Mouse (Mus musculus) small intestine, adult 2 months (tissue): ENCODE measurements around the gene Zswim1. TPM values are rescaled to one million over a fixed set of nuclear protein-coding genes. Genes with fewer than 3 reads are reported as not detected.

Source experiments
- H3K27ac ChIP-seq: fragments of 200-500 bp; 2 replicates; pipeline ENCODE4 v1.5.1; 2012; ENCODE audit warnings: low read depth, low read length, control low read depth, inconsistent platforms; ENCODE audit not compliant: insufficient read depth
- H3K27me3 ChIP-seq: fragments of 200-500 bp; 2 replicates; pipeline ENCODE4 v1.6.1; 2012; ENCODE audit warnings: mild to moderate bottlenecking, moderate library complexity, low read length, inconsistent platforms; ENCODE audit not compliant: control insufficient read depth, insufficient read depth
- H3K36me3 ChIP-seq: fragments of 200-500 bp; 2 replicates; pipeline ENCODE4 v1.6.1; 2012; ENCODE audit warnings: mild to moderate bottlenecking, low read length, control low read depth, inconsistent platforms; ENCODE audit not compliant: control insufficient read depth, insufficient read depth
- H3K4me1 ChIP-seq: fragments of 200-500 bp; 2 replicates; pipeline ENCODE4 v1.6.1; 2012; ENCODE audit warnings: low read length, inconsistent platforms, mixed read lengths; ENCODE audit not compliant: control insufficient read depth, insufficient read depth, insufficient read length
- H3K4me3 ChIP-seq: fragments of 200-500 bp; 2 replicates; pipeline ENCODE4 v1.5.1; 2012; ENCODE audit warnings: low read depth, mild to moderate bottlenecking, control low read depth, inconsistent platforms, low read length, moderate library complexity
- CTCF ChIP-seq: fragments of 200-500 bp; IDR thresholded peaks from 2 replicates; pipeline ENCODE4 v1.5.1; 2012; ENCODE audit warnings: low read depth, mild to moderate bottlenecking, control low read depth, inconsistent platforms, low read length, moderate library complexity, mixed read lengths; ENCODE audit not compliant: insufficient replicate concordance, insufficient read length; ENCODE audit errors: extremely low read depth
- POLR2A ChIP-seq: fragments of 200-500 bp; IDR thresholded peaks from 2 replicates; pipeline ENCODE4 v1.6.1; 2012; ENCODE audit warnings: low read depth, mild to moderate bottlenecking, control low read depth, inconsistent platforms, low read length, moderate library complexity
- WGBS: fragments of 180-500 bp; shearing (Covaris S2); methylation state at CpG from one replicate; pipeline ENCODE4 v1.1.7; 2018; 5-methylcytosine and 5-hydroxymethylcytosine counted together
- polyA plus RNA-seq: library from polyadenylated mRNA; depleted of rRNA; stranded (reverse); fragments of >200 nt; gene quantifications from 2 replicates; pipeline ENCODE4 v1.2.3, GENCODE M21; 2012

The Zswim1 gene
- polyA plus RNA-seq, 1 experiment, result 8.1 TPM

GRCm38 (mm10) chr2:164778809-164779208, 43.7 kb upstream of the Zswim1 start:
- TF ChIP-seq POLR2A (no peak), CTCF (no peak)
- WGBS, result 74% methylated on average over 7 of the region's 7 CpGs
- Histone ChIP-seq H3K27me3 (no peaks in the 10 kb centered on the region), H3K27ac (no peak overlapping the region), H3K36me3 (no peaks in the 10 kb centered on the region), H3K4me1 (0 out of 2 replicates have a peak, but pooled peaks cover 2% of the 10 kb centered on the region), H3K4me3 (no peak overlapping the region)

GRCm38 (mm10) chr2:164779481-164780086, 42.9 kb upstream of the Zswim1 start, which contains the start of gene Tnnc2:
Gene Tnnc2, minus strand, starts transcription at chr2:164779967.
- H3K4me1 ChIP-seq, result peaks cover under 1% of the 10 kb centered on the region; the same call in 1 of the 2 replicates
- no peak within 1 kb of the TSS for H3K27ac ChIP-seq
- H3K36me3 ChIP-seq, result no peaks in the 10 kb centered on the region
- no peaks in the 10 kb centered on the region for H3K27me3 ChIP-seq
- no peak within 1 kb of the TSS for H3K4me3 ChIP-seq
- WGBS, result 74% methylated on average over 8 of the region's 8 CpGs
- TF ChIP-seq POLR2A (no peak), CTCF (no peak)

GRCm38 (mm10) chr2:164781876-164782275, 40.6 kb upstream of the Zswim1 start:
- Histone ChIP-seq H3K27ac (no peak overlapping the region), H3K27me3 (no peaks in the 10 kb centered on the region), H3K4me3 (no peak overlapping the region), H3K36me3 (no peaks in the 10 kb centered on the region), H3K4me1 (peaks cover 7% of the 10 kb centered on the region; the same call in 1 of the 2 replicates)
- 73% methylated on average over 4 of the region's 4 CpGs for WGBS
- TF ChIP-seq CTCF (no peak), POLR2A (no peak)

- Histone ChIP-seq H3K36me3 (peaks cover 2% of the 10 kb centered on the region; the same call in 1 of the 2 replicates), H3K27me3 (no peaks in the 10 kb centered on the region), H3K4me3 (no peak overlapping the region), H3K4me1 (peaks cover 7% of the 10 kb centered on the region; the same call in 1 of the 2 replicates), H3K27ac (no peak overlapping the region)
- 76% methylated on average over 7 of the region's 7 CpGs for WGBS
- TF ChIP-seq CTCF, result no peak
- TF ChIP-seq POLR2A, result no peak
These were observed 38.4 kb upstream of the Zswim1 start for GRCm38 (mm10) chr2:164783926-164784581.

GRCm38 (mm10) chr2:164784869-164785420, 37.5 kb upstream of the Zswim1 start:
- Histone ChIP-seq H3K27me3 (no peaks in the 10 kb centered on the region), H3K36me3 (peaks cover 5% of the 10 kb centered on the region), H3K27ac (peak overlapping the region; percentile 76), H3K4me1 (peaks cover 7% of the 10 kb centered on the region; the same call in 1 of the 2 replicates), H3K4me3 (peak overlapping the region; percentile 84)
- 2% methylated on average over 7 of the region's 7 CpGs for WGBS
- TF ChIP-seq POLR2A (no peak), CTCF (no peak)

GRCm38 (mm10) chr2:164785481-164786387, 36.8 kb upstream of the Zswim1 start, which contains the start of gene Snx21:
Gene Snx21, plus strand, starts transcription at chr2:164785823.
- under 1% methylated on average over 87 of the region's 89 CpGs for WGBS
- peak within 1 kb of the TSS; percentile 76 for H3K27ac ChIP-seq
- peaks cover 7% of the 10 kb centered on the region; the same call in 1 of the 2 replicates for H3K4me1 ChIP-seq
- H3K4me3 ChIP-seq, result peak within 1 kb of the TSS; percentile 84
- H3K36me3 ChIP-seq, result peaks cover 5% of the 10 kb centered on the region
- TF ChIP-seq POLR2A (peak; percentile 90), CTCF (peak; percentile 22; the same call in 1 of the 2 replicates)
- no peaks in the 10 kb centered on the region for H3K27me3 ChIP-seq
